Mouse (Mus musculus) stomach, embryonic 14.5 days (tissue): Measurements from ENCODE around the gene Sae1. TPM values are rescaled to one million over a fixed set of nuclear protein-coding genes. Genes with fewer than 3 reads are reported as not detected.

Experiments used
- ATAC-seq: fragments of 200-750 bp; cut with Nextera tagmentation; 2 replicates; pipeline ENCODE4 v1.8.0; 2017; ENCODE audit warnings: low read depth, moderate TSS enrichment; ENCODE audit not compliant: insufficient number of reproducible peaks, insufficient read depth, low FRiP score
- H3K27ac ChIP-seq: fragments of 300-500 bp; sonication (generic); 2 replicates; pipeline ENCODE4 v1.5.1; 2014; ENCODE audit warnings: mild to moderate bottlenecking, low read length, moderate library complexity, mixed read lengths
- H3K27me3 ChIP-seq: fragments of 300-500 bp; sonication (generic); 2 replicates; pipeline ENCODE4 v1.6.1; 2014; ENCODE audit warnings: low read length, control low read depth, mixed read lengths; ENCODE audit not compliant: control insufficient read depth, insufficient read depth
- H3K36me3 ChIP-seq: fragments of 300-500 bp; sonication (generic); 2 replicates; pipeline ENCODE4 v1.6.1; 2014; ENCODE audit warnings: mild to moderate bottlenecking, control low read depth, low read length, moderate library complexity, mixed read lengths; ENCODE audit not compliant: control insufficient read depth, insufficient read depth
- H3K4me1 ChIP-seq: fragments of 300-500 bp; sonication (generic); 2 replicates; pipeline ENCODE4 v1.6.1; 2014; ENCODE audit warnings: low read length, control low read depth, mixed read lengths; ENCODE audit not compliant: control insufficient read depth, insufficient read depth
- H3K4me2 ChIP-seq: fragments of 300-500 bp; sonication (generic); replicated peaks from 2 replicates; pipeline ENCODE4 v1.6.1; 2014; ENCODE audit warnings: low read depth, low read length, control low read depth
- H3K4me3 ChIP-seq: fragments of 300-500 bp; sonication (generic); 2 replicates; pipeline ENCODE4 v1.5.1; 2014; ENCODE audit warnings: low read depth, low read length, control low read depth
- H3K9ac ChIP-seq: fragments of 300-500 bp; sonication (generic); replicated peaks from 2 replicates; pipeline ENCODE4 v1.6.1; 2014; ENCODE audit warnings: low read depth, mild to moderate bottlenecking, control low read depth, low read length, moderate library complexity, mixed read lengths
- H3K9me3 ChIP-seq: fragments of 300-500 bp; sonication (generic); 2 replicates; pipeline ENCODE4 v1.6.1; 2016; ENCODE audit warnings: low read depth, low read length, control low read depth; ENCODE audit not compliant: control insufficient read depth
- WGBS: fragments of 180-500 bp; shearing (Covaris S2); extraction: QIAGEN DNeasy Blood & Tissue Kit; methylation state at CpG from one replicate; pipeline ENCODE4 v1.1.7; 2014; 5-methylcytosine and 5-hydroxymethylcytosine counted together
- polyA plus RNA-seq: library from polyadenylated mRNA; unstranded; fragments of >200 nt; fragmentation: Nextera tagmentation; extraction: Ambion mirVana; gene quantifications from 2 replicates; pipeline ENCODE4 v1.2.1, GENCODE M21; 2014

Sae1 gene
- polyA plus RNA-seq, 1 experiment from 2014 or later, result 266 TPM

DNA sequence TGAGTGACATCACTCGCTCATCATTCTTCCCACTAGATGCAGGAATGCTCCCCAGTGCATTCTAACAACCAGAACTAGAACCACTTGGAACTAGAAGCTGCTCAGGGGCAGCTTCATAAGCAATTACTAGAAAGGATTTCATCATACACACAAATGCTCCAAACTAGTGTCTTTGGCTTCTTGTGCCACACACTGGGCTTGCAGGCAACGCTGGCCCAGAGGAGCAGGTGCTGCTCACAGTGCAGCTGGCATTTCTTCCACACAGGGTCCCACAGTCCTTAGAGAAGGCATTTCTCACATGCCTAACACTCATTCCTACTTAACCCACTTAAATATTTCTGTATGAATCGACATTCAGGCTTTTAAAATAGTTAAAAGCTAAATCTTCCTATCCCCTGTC is 30.0 kb downstream of the Sae1 start:
- Histone ChIP-seq H3K9me3 (0 out of 2 replicates have a peak, but pooled peaks cover 3% of the 10 kb centered on the region), H3K27ac (no peak overlapping the region), H3K36me3 (peaks cover 49% of the 10 kb centered on the region), H3K4me3 (no peak overlapping the region), H3K27me3 (no peaks in the 10 kb centered on the region), H3K9ac (no peak overlapping the region), H3K4me1 (no peaks in the 10 kb centered on the region), H3K4me2 (no peak overlapping the region)
- no peak for ATAC-seq
- 94% methylated on average over 3 of the region's 3 CpGs for WGBS

DNA sequence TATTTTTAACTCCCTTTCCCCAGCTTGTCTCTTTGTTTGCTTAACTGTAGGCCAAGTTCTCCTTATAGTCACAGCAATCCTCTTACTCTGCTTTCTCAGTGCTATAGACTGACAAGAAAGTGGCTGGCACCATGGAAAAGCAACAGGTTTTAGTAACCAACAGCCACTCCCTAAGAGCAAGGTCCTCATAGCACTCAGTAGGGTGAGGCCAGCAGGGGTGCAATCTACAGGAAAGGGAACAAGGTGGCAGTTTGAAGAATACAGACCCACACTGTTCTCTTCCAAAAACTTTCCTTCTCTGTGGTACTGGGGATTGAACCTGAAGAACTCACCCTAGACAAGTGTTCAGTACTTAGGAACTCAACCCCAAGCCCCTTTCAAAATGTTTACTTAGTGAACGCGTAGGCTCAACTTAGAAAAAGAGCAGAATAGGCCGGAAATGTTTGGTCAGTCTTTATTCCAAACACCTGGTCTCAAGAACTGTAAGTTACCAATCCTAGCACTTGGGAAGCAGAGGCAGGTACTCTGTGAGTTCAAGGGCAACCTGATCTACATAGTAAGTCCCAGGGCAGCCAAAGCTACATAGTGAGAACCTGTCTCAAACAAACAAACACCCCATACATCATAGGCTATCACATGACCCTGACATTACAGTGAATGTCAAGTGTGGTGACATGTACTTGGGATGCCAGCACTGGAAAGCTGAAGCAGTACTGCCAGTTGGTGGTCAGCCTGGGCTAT is 31.6 kb downstream of the Sae1 start:
- Histone ChIP-seq H3K36me3 (peaks cover 58% of the 10 kb centered on the region), H3K27me3 (no peaks in the 10 kb centered on the region), H3K9ac (no peak overlapping the region), H3K9me3 (0 out of 2 replicates have a peak, but pooled peaks cover 3% of the 10 kb centered on the region), H3K4me2 (no peak overlapping the region), H3K4me3 (no peak overlapping the region), H3K4me1 (no peaks in the 10 kb centered on the region), H3K27ac (no peak overlapping the region)
- WGBS, result 73% methylated on average over 3 of the region's 3 CpGs
- no peak for ATAC-seq

DNA sequence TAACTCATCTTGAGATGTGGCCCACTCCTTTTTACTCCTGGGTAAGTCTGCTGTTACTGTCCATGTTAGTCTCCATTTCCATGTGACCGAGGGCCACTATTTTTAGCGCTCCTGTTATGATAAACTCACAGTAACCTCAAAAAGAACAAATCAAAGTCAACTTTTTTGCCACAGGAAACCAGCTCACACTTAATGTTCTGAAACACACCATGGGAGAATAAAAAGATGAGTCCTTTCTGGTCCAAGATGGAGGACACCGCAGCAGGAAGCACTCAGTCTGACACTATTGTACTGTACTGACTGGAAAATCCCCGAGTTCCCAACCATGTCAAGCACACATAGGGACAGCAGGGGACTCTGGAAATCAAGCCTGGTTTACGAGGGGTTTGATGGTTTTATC is 37.6 kb downstream of the Sae1 start:
- ATAC-seq, result no peak
- no peaks in the 10 kb centered on the region for H3K4me1 ChIP-seq
- no peak overlapping the region for H3K9ac ChIP-seq
- H3K4me3 ChIP-seq, result no peak overlapping the region
- H3K9me3 ChIP-seq, result 0 out of 2 replicates have a peak, but pooled peaks cover 3% of the 10 kb centered on the region
- WGBS, result 82% methylated on average over 5 of the region's 5 CpGs
- H3K36me3 ChIP-seq, result peaks cover 42% of the 10 kb centered on the region
- no peaks in the 10 kb centered on the region for H3K27me3 ChIP-seq
- no peak overlapping the region for H3K27ac ChIP-seq
- no peak overlapping the region for H3K4me2 ChIP-seq

DNA sequence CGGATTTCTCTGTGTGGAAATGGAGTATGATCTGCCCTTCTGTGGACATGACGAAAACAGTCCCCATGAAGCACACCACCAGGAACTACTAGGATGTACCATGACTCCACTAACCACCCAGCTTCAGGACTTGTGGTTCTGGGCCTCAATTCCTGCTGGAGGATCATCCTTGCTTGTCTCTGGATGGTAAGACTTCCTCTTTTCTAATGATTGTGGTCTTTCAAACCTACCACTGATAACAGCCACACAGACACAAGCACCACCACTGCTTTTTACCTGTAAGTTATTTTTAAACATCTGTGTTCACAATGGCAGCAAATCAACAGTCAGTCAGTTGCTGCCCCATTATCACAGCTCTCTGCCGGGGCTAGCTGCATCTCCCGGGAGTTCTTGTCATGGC is 42.3 kb downstream of the Sae1 start:
- Histone ChIP-seq H3K9me3 (no peaks in the 10 kb centered on the region), H3K36me3 (peaks cover 31% of the 10 kb centered on the region), H3K4me2 (no peak overlapping the region), H3K9ac (no peak overlapping the region), H3K4me3 (no peak overlapping the region), H3K4me1 (no peaks in the 10 kb centered on the region), H3K27me3 (no peaks in the 10 kb centered on the region), H3K27ac (no peak overlapping the region)
- 85% methylated on average over 4 of the region's 4 CpGs for WGBS
- ATAC-seq, result no peak

- H3K4me1 ChIP-seq, result no peaks in the 10 kb centered on the region
- H3K36me3 ChIP-seq, result peaks cover 26% of the 10 kb centered on the region
- ATAC-seq, result no peak
- no peak overlapping the region for H3K9ac ChIP-seq
- no peaks in the 10 kb centered on the region for H3K27me3 ChIP-seq
- no peak overlapping the region for H3K4me3 ChIP-seq
- WGBS, result 87% methylated on average over 3 of the region's 3 CpGs
- no peak overlapping the region for H3K27ac ChIP-seq
- H3K4me2 ChIP-seq, result no peak overlapping the region
- H3K9me3 ChIP-seq, result no peaks in the 10 kb centered on the region
Measured at GRCm38 (mm10) chr7:16344598-16344997, 43.0 kb downstream of the Sae1 start.

DNA sequence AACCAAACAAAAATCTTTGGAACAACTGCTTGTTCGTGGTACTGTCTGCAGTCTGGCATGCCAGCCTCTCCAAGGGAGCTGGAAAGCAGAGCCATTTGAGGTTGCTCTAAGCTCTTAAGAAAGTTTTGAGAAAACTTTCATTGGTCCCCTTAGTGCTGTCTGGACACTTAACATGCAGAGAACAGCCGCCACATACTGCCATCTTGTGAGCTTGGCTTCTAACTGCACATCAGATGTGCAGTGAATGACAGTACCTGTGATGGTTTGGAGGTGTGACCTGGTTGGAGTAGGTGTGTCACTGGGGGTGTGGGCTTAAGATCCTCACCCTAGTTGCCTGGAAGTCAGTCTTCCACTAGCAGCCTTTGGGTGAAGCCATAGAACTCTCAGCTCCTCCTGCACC is 49.9 kb downstream of the Sae1 start:
- peaks cover 44% of the 10 kb centered on the region for H3K36me3 ChIP-seq
- H3K4me1 ChIP-seq, result no peaks in the 10 kb centered on the region
- H3K27me3 ChIP-seq, result no peaks in the 10 kb centered on the region
- no peak overlapping the region for H3K4me2 ChIP-seq
- no peak for ATAC-seq
- no peaks in the 10 kb centered on the region for H3K9me3 ChIP-seq
- H3K9ac ChIP-seq, result no peak overlapping the region
- no peak overlapping the region for H3K4me3 ChIP-seq
- H3K27ac ChIP-seq, result no peak overlapping the region
- WGBS, result 81% methylated on average over 2 of the region's 2 CpGs

GRCm38 (mm10) chr7:16329146-16329545 is 58.5 kb downstream of the Sae1 start:
- H3K4me2 ChIP-seq, result no peak overlapping the region
- no peak overlapping the region for H3K9ac ChIP-seq
- peaks cover 4% of the 10 kb centered on the region; the same call in 1 of the 2 replicates for H3K4me1 ChIP-seq
- no peaks in the 10 kb centered on the region for H3K9me3 ChIP-seq
- H3K27ac ChIP-seq, result no peak overlapping the region
- WGBS, result 75% methylated on average over 3 of the region's 3 CpGs
- H3K27me3 ChIP-seq, result no peaks in the 10 kb centered on the region
- ATAC-seq, result no peak
- H3K36me3 ChIP-seq, result peaks cover 40% of the 10 kb centered on the region
- no peak overlapping the region for H3K4me3 ChIP-seq

DNA sequence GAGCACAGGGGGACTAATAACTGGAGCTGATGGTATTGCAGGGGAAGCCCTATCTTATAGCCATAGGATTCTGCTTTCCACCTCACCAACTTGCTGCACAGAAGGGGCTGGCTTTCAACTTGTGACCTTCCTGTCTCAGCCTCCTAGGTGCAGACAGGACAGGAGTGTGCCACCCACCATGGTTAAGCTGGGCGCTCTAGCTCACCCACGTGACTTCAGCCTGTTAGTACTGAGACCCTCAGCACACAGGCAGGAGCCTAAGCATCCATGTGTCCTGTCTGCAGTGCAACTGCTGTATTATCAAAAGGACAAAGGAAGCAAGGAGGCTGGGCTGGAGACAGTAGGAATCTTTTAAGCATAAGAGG is 61.0 kb downstream of the Sae1 start:
- Histone ChIP-seq H3K4me2 (no peak overlapping the region), H3K4me1 (peaks cover 4% of the 10 kb centered on the region; the same call in 1 of the 2 replicates), H3K4me3 (no peak overlapping the region), H3K36me3 (peaks cover 32% of the 10 kb centered on the region), H3K27me3 (no peaks in the 10 kb centered on the region), H3K9me3 (no peaks in the 10 kb centered on the region), H3K27ac (no peak overlapping the region), H3K9ac (no peak overlapping the region)
- peak; percentile 20; the same call in 1 of the 2 replicates for ATAC-seq
- WGBS, result 89% methylated on average over 2 of the region's 2 CpGs
